Mouse (Mus musculus): ENCODE measurements around the gene Aak1. TPM values are rescaled to one million over a fixed set of nuclear protein-coding genes. Genes with fewer than 3 reads are reported as not detected.

Aak1 gene
- polyA plus RNA-seq, 1 experiment from 2014 or later: 7.3 TPM

- Histone ChIP-seq H3K9ac (ENCODE audit: low read depth, low read length) (no peak overlapping the region), H3K27ac (peak overlapping the region; percentile 31), H3K4me2 (ENCODE audit: low read length) (no peak overlapping the region), H3K9me3 (replicated peaks; ENCODE audit: low read length) (no peaks in the 10 kb centered on the region), H3K4me1 (replicated peaks; ENCODE audit: insufficient read depth, low read length) (no peaks in the 10 kb centered on the region), H3K27me3 (ENCODE audit: insufficient read depth, low read length) (no peaks in the 10 kb centered on the region), H3K36me3 (ENCODE audit: insufficient read depth, low read length) (no peaks in the 10 kb centered on the region), H3K4me3 (replicated peaks; ENCODE audit: low read depth, low read length) (no peak overlapping the region)
- DNase-seq (ENCODE audit: low spot score) (peak; percentile 59), ATAC-seq (replicated peaks; ENCODE audit: low FRiP score, low read depth) (no peak)
- WGBS: 51% methylated on average over 10 of the region's 10 CpGs
- TF ChIP-seq CTCF (IDR thresholded peaks at IDR 0.05; ENCODE audit: low read depth): no peak
Measured at GRCm38 (mm10) chr6:86830738-86831500, 18.4 kb upstream of the Aak1 start.

- no peak for DNase-seq (ENCODE audit: low spot score)
Measured at GRCm38 (mm10) chr6:86832802-86833502, 16.4 kb upstream of the Aak1 start.

GRCm38 (mm10) chr6:86839089-86839488 lies 10.2 kb upstream of the Aak1 start:
- H3K4me2 ChIP-seq (ENCODE audit: low read length): no peak overlapping the region
- DNase-seq (ENCODE audit: low spot score) (no peak), ATAC-seq (replicated peaks; ENCODE audit: low FRiP score, low read depth) (no peak)
- no peaks in the 10 kb centered on the region for H3K27me3 ChIP-seq (ENCODE audit: insufficient read depth, low read length)
- no peaks in the 10 kb centered on the region for H3K9me3 ChIP-seq (replicated peaks; ENCODE audit: low read length)
- WGBS: 65% methylated on average over 2 of the region's 2 CpGs
- no peak overlapping the region for H3K27ac ChIP-seq
- no peaks in the 10 kb centered on the region for H3K4me1 ChIP-seq (replicated peaks; ENCODE audit: insufficient read depth, low read length)
- H3K4me3 ChIP-seq (replicated peaks; ENCODE audit: low read depth, low read length): no peak overlapping the region
- H3K9ac ChIP-seq (ENCODE audit: low read depth, low read length): no peak overlapping the region
- no peaks in the 10 kb centered on the region for H3K36me3 ChIP-seq (ENCODE audit: insufficient read depth, low read length)
- no peak for TF ChIP-seq CTCF (IDR thresholded peaks at IDR 0.05; ENCODE audit: low read depth)

More at GRCm38 (mm10) chr6:86832802-86833502, 16.4 kb upstream of the Aak1 start:
- 73% methylated on average over 13 of the region's 13 CpGs for WGBS
- Histone ChIP-seq H3K27me3 (ENCODE audit: insufficient read depth, low read length) (no peaks in the 10 kb centered on the region), H3K4me1 (replicated peaks; ENCODE audit: insufficient read depth, low read length) (no peaks in the 10 kb centered on the region), H3K9ac (ENCODE audit: low read depth, low read length) (no peak overlapping the region), H3K4me2 (ENCODE audit: low read length) (no peak overlapping the region), H3K9me3 (replicated peaks; ENCODE audit: low read length) (no peaks in the 10 kb centered on the region), H3K36me3 (ENCODE audit: insufficient read depth, low read length) (no peaks in the 10 kb centered on the region), H3K27ac (no peak overlapping the region), H3K4me3 (replicated peaks; ENCODE audit: low read depth, low read length) (no peak overlapping the region)
- no peak for TF ChIP-seq CTCF (IDR thresholded peaks at IDR 0.05; ENCODE audit: low read depth)
- ATAC-seq (replicated peaks; ENCODE audit: low FRiP score, low read depth): no peak

GRCm38 (mm10) chr6:86841949-86842348 lies 7.4 kb upstream of the Aak1 start:
- DNase-seq (ENCODE audit: low spot score): no peak
- H3K27ac ChIP-seq: no peak overlapping the region
- WGBS: 30% methylated on average over 3 of the region's 3 CpGs
- no peaks in the 10 kb centered on the region for H3K4me1 ChIP-seq (replicated peaks; ENCODE audit: insufficient read depth, low read length)
- no peak for TF ChIP-seq CTCF (IDR thresholded peaks at IDR 0.05; ENCODE audit: low read depth)
- H3K4me2 ChIP-seq (ENCODE audit: low read length): no peak overlapping the region
- no peaks in the 10 kb centered on the region for H3K27me3 ChIP-seq (ENCODE audit: insufficient read depth, low read length)
- H3K9me3 ChIP-seq (replicated peaks; ENCODE audit: low read length): no peaks in the 10 kb centered on the region
- H3K4me3 ChIP-seq (replicated peaks; ENCODE audit: low read depth, low read length): no peak overlapping the region
- H3K9ac ChIP-seq (ENCODE audit: low read depth, low read length): no peak overlapping the region
- H3K36me3 ChIP-seq (ENCODE audit: insufficient read depth, low read length): no peaks in the 10 kb centered on the region
- no peak for ATAC-seq (replicated peaks; ENCODE audit: low FRiP score, low read depth)

- H3K4me2 ChIP-seq (ENCODE audit: low read length): no peak overlapping the region
- H3K27ac ChIP-seq: no peak overlapping the region
- no peaks in the 10 kb centered on the region for H3K36me3 ChIP-seq (ENCODE audit: insufficient read depth, low read length)
- TF ChIP-seq CTCF (IDR thresholded peaks at IDR 0.05; ENCODE audit: low read depth): no peak
- H3K9me3 ChIP-seq (replicated peaks; ENCODE audit: low read length): no peaks in the 10 kb centered on the region
- ATAC-seq (replicated peaks; ENCODE audit: low FRiP score, low read depth) (no peak), DNase-seq (ENCODE audit: low spot score) (no peak)
- no peaks in the 10 kb centered on the region for H3K27me3 ChIP-seq (ENCODE audit: insufficient read depth, low read length)
- H3K4me1 ChIP-seq (replicated peaks; ENCODE audit: insufficient read depth, low read length): no peaks in the 10 kb centered on the region
- no peak overlapping the region for H3K4me3 ChIP-seq (replicated peaks; ENCODE audit: low read depth, low read length)
- 82% methylated on average over 3 of the region's 3 CpGs for WGBS
- H3K9ac ChIP-seq (ENCODE audit: low read depth, low read length): no peak overlapping the region
Measured at GRCm38 (mm10) chr6:86843636-86844035, 5.7 kb upstream of the Aak1 start.

GRCm38 (mm10) chr6:86846467-86846866 lies 2.9 kb upstream of the Aak1 start:
- no peaks in the 10 kb centered on the region for H3K27me3 ChIP-seq (ENCODE audit: insufficient read depth, low read length)

More at GRCm38 (mm10) chr6:86846467-86846866, 2.9 kb upstream of the Aak1 start:
- DNase-seq (ENCODE audit: low spot score) (no peak), ATAC-seq (replicated peaks; ENCODE audit: low FRiP score, low read depth) (no peak)
- Histone ChIP-seq H3K9ac (ENCODE audit: low read depth, low read length) (no peak overlapping the region), H3K9me3 (replicated peaks; ENCODE audit: low read length) (no peaks in the 10 kb centered on the region), H3K4me3 (replicated peaks; ENCODE audit: low read depth, low read length) (no peak overlapping the region), H3K4me1 (replicated peaks; ENCODE audit: insufficient read depth, low read length) (peaks cover 9% of the 10 kb centered on the region), H3K27ac (no peak overlapping the region), H3K4me2 (ENCODE audit: low read length) (no peak overlapping the region), H3K36me3 (ENCODE audit: insufficient read depth, low read length) (no peaks in the 10 kb centered on the region)
- 90% methylated on average over 4 of the region's 4 CpGs for WGBS
- TF ChIP-seq CTCF (IDR thresholded peaks at IDR 0.05; ENCODE audit: low read depth): no peak

Data from kidney, postnatal 0 days (tissue).